Mouse (Mus musculus): ENCODE data around the gene Mepe.
A peak's percentile ranks its signal among the peaks of the same experiment; 100 is the strongest.

The Mepe gene

GRCm38 (mm10) chr5:104357575-104357974 lies 32.4 kb downstream of the Mepe start:
- no peak for DNase-seq

GRCm38 (mm10) chr5:104358592-104358991 lies 33.5 kb downstream of the Mepe start:
- DNase-seq = no peak

- peak; percentile 42 for DNase-seq
Observed at GRCm38 (mm10) chr5:104359257-104359656, 34.1 kb downstream of the Mepe start.

DNA sequence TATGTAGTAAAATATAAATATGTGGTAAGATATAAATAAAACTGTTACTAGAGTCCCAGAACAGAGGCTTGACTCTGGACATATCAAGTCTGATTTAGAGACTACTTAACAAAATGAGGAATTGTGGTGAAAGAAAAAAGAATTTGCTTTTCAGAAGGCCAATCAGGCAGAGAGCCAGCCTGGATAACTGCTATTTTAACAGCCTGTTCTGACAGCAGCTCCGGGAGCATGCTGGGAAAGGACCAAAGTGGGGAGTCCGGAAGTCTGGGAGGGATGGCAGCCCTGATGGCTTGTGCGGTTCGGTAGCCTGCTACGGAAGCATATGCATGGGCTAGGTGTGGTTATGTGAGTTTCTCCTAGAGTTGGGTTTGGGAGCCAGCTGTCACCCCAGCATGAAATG lies 45.5 kb downstream of the Mepe start:
- DNase-seq = no peak

DNA sequence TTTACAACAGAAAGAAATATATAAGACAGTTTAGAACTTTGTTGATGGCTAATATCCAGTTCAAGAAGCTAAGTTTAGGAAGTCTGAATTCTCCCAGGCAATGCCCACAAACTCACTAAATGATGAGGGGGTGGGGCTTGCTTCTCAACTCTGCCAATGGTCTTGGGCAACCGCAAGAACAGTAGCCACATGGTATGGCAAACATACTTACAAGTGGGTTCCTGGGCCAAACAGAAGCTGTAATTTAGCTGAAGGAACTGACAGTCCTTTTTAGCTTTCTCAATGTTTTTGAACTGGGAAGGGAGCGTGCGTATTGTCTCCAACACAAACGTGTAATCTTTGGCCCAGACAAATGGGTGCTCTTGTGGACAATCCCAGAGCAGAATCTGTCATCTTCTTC lies 46.2 kb downstream of the Mepe start:
- DNase-seq = no peak

- no peak for DNase-seq
Observed at GRCm38 (mm10) chr5:104373648-104374307, 48.6 kb downstream of the Mepe start.

DNA sequence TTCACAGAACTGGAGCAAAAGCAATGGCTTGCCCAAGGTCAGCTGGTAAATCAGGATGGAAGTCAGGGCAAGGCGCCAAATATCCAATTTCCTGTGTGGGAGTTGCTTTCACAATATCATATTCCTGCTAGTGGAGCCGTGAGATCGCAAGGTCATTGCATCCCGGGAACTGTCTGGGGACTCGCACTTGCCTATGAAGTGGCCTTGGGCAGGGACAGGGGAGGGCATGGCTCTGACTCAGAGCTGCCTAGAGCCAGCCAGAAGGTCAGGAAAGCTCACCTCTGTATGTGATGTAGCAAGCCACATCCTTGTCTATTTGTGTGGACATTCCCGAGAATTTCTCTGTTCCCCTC lies 49.2 kb downstream of the Mepe start:
- DNase-seq = peak; percentile 68

DNA sequence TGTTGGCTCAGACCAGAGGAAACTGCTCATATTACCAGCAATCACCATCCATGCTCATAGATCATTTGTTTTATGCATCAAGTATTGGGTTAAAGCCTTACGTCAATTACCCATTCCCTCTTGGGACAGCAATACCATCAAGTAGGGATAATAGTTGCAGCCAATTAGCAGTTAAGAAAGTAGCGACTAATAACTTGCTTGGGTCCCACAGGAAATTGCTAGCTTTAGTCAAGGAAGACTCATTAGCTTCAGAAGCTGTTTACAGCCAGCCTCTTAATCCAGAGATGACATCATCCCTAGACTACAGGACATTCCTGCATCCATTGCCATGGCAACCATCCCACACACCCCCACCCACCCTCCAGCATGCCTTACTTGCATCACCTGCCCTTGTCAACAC lies 50.0 kb downstream of the Mepe start:
- no peak for DNase-seq

DNA sequence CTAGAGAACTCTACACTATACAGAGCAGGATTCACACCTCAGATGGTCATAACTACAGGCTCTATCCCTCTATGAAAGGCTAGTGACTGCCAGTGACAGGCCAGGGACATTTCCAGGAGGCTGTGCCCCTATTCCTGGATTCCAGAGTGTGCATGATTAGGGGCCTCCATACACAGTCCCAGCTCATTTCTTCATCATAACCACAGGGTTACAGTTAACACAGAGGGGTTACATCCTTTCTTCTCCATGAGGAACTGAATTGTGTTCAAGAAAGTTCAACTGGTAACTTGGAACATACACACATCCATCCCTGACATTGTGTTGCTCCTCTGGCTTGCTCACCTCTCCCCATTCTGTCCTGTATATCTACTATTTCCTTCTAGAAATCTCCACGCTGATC lies 51.8 kb downstream of the Mepe start:
- no peak for DNase-seq

DNA sequence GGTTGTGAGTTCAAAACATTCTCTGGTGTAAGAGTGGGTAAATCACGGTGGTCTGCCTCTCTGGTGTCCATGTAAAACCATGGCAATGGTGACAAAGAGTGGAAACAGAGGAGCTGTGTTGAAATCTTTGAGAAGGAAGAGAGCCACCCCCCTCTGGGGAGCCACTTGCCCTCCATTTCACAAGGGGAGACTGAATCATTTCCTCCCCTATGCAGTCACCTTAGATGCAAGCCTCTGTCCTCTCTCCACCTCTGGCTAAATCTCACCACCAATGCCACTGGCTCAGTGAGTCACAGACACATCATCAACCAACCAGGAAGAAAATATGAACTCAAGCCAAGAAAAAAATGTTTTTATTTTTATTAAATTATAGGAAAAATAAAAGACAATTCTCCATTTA lies 55.4 kb downstream of the Mepe start:
- DNase-seq = no peak

DNA sequence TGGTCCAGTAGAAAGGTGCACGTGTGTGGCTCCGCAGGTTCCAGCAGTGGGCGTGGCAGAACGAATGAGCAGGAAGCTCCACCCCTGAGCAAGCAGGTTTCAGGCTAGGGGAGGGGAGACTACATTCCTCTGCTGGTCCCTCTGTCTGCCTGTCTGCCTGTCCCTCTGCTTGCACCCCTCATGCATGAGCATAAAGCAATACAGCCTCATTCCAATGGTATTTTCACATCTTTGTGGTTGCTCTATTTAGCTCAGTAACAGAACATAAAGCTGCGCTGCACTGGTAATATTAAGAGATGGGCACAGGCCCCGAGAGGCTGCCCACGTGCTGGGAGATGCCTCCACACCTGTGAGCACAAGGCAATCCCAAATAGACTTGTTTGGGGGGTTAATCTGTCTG lies 56.5 kb downstream of the Mepe start:
- no peak for DNase-seq

DNA sequence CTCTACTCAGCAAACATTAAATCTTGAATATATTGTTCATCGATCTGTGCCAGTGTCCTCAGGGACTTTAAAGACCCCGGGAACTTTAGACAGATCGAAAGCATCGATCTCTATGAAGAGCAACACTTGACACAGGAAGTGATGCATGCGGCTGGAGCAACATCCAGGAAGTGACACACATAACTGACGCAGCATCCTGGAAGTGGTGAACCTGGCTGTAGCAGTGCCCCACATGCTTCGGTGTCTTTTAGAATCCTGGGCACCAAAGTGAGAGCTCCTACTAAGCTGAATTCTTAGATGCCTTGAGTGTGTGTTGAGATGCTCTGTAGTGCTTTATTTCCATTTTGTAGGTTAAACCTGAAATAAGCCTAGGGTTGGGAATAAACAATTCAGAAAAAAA lies 59.4 kb downstream of the Mepe start:
- no peak for DNase-seq

DNA sequence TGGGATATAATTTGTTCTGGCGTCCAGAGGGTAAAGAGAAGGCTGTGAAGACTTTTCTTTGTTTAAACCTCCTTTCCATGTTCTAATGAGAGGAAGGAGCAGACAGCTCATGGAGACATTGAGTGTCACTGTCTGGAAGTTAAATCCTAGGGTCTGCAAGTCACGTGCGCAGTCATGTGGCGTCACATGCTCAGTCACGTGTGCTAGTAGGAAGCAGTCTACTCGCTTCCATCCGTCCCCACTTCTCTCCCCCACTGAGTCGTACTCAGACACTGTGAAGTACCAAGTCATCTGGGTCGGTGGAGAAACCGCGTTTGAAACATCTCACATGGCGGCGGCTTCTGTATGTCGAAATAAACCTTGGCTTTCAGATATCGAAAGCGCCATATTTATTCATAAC lies 60.4 kb downstream of the Mepe start:
- DNase-seq = no peak

DNA sequence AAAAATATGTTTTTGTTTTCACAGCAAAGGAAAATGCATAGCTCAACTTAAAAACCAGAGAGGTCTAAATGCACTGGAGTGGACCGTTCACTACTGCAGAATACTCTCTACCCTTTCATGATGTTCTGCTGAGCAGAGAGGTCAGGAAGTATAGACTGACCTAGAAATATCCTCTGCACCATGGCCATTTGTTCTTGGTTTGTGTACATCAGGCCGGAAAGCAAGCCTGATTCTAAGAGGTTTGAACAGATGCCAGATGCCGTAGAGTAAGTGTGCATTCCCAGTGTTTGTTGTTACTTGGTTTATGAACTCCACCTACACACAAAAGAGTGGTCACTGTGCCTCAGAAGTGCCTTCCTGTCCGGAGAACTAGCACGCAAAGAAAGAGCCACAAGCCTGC lies 61.8 kb downstream of the Mepe start:
- no peak for DNase-seq
